Mouse (Mus musculus): ENCODE measurements around the gene Olfr478. TPM values are rescaled to one million over a fixed set of nuclear protein-coding genes. Genes with fewer than 3 reads are reported as not detected.
"Not testable (repeated sequence)": the region's sequence is repeated elsewhere in the genome, so short reads cannot be mapped to it uniquely, and the experiment has no call there.

Gene Olfr478
- polyA plus RNA-seq (2015; fragmentation: Nextera tagmentation; extraction: Ambion mirVana): not detected in 2 replicates

GRCm38 (mm10) chr7:108033889-108034288, at the start of gene Olfr478:
Gene Olfr478, minus strand, starts transcription at chr7:108033989.
- Histone ChIP-seq H3K4me3 (no peak within 1 kb of the TSS), H3K27ac (no peak within 1 kb of the TSS), H3K9me3 (no peaks in the 10 kb centered on the region), H3K4me1 (no peaks in the 10 kb centered on the region), H3K9ac (no peak within 1 kb of the TSS), H3K36me3 (replicated peaks) (no peaks in the 10 kb centered on the region), H3K4me2 (no peak within 1 kb of the TSS), H3K27me3 (replicated peaks) (no peaks in the 10 kb centered on the region)
- 83% methylated on average over 3 of the region's 3 CpGs for WGBS
- ATAC-seq (replicated peaks): no peak

- H3K4me3 ChIP-seq: no peak within 1 kb of the TSS
- ATAC-seq (replicated peaks): no peak
Measured at GRCm38 (mm10) chr7:108079555-108079954, 45.8 kb upstream of the Olfr478 start, which contains the start of gene Olfr481. Gene Olfr481, plus strand, starts transcription at chr7:108079855.

DNA sequence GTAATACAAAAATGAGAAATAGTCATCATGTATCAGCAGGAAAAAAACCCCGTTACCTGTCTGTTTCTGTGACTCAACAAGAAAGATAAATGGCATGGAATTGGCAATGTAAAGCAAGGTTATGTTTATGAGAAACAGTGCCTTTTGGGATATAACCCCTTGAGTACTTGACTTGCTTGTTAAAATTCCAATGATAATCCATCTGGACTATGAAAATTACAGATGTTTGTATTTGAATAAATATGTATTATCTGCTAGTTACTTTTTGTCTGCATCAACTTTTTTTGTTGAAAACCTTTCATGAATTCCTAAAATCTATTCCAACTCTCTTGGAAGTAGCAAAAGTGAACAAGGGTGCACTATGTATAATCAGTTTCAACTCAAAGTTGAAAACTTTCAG, 33.5 kb upstream of the Olfr478 start, which contains the start of gene Olfr480:
TSS of gene Olfr480 (minus strand) at position 101 of the 400 bp plus-strand sequence.
- Histone ChIP-seq H3K4me1 (no peaks in the 10 kb centered on the region), H3K27ac (no peak within 1 kb of the TSS), H3K27me3 (replicated peaks) (no peaks in the 10 kb centered on the region), H3K4me3 (no peak within 1 kb of the TSS), H3K4me2 (no peak within 1 kb of the TSS), H3K36me3 (replicated peaks) (no peaks in the 10 kb centered on the region), H3K9ac (no peak within 1 kb of the TSS), H3K9me3 (no peaks in the 10 kb centered on the region)
- ATAC-seq (replicated peaks): no peak
- 85% methylated on average over 1 of the region's 1 CpGs for WGBS

More at GRCm38 (mm10) chr7:108079555-108079954, 45.8 kb upstream of the Olfr478 start, which contains the start of gene Olfr481:
- Histone ChIP-seq H3K9me3 (no peaks in the 10 kb centered on the region), H3K36me3 (replicated peaks) (no peaks in the 10 kb centered on the region), H3K4me1 (no peaks in the 10 kb centered on the region), H3K4me2 (no peak within 1 kb of the TSS), H3K9ac (no peak within 1 kb of the TSS), H3K27me3 (replicated peaks) (no peaks in the 10 kb centered on the region), H3K27ac (no peak within 1 kb of the TSS)

- no peak within 1 kb of the TSS for H3K4me2 ChIP-seq
- no peaks in the 10 kb centered on the region for H3K9me3 ChIP-seq
- no peaks in the 10 kb centered on the region for H3K36me3 ChIP-seq (replicated peaks)
- no peaks in the 10 kb centered on the region for H3K4me1 ChIP-seq
- ATAC-seq (replicated peaks): no peak
- H3K9ac ChIP-seq: no peak within 1 kb of the TSS
- WGBS: 92% methylated on average over 2 of the region's 2 CpGs
- H3K27ac ChIP-seq: no peak within 1 kb of the TSS
- no peaks in the 10 kb centered on the region for H3K27me3 ChIP-seq (replicated peaks)
- no peak within 1 kb of the TSS for H3K4me3 ChIP-seq
Measured at GRCm38 (mm10) chr7:108050393-108050792, 16.6 kb upstream of the Olfr478 start, which contains the start of gene Olfr479. Gene Olfr479, plus strand, starts transcription at chr7:108050693.

DNA sequence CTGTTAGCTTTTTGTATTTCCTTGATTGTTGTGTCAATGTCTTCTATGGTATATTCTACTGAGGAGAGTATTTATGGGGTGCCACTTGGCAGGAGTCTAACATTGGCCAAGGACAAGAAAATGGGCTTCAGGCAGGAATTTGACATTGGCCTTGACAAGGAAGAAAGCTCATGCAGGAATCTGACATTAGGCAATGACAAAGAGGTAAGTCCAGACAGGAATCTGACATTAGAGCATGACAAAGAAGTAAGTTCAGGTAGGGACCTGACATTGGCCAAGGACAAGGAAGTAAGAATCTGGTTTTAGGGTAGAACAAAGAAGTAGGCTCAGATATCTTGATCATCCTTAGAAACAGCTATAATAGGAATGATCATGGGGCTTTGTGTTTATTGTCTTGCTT, 19.5 kb downstream of the Olfr478 start:
- not testable (repeated sequence) for H3K9me3 ChIP-seq; H3K9ac ChIP-seq; H3K4me2 ChIP-seq; H3K27me3 ChIP-seq (replicated peaks); H3K4me1 ChIP-seq; ATAC-seq (replicated peaks); H3K27ac ChIP-seq; H3K36me3 ChIP-seq (replicated peaks); H3K4me3 ChIP-seq

DNA sequence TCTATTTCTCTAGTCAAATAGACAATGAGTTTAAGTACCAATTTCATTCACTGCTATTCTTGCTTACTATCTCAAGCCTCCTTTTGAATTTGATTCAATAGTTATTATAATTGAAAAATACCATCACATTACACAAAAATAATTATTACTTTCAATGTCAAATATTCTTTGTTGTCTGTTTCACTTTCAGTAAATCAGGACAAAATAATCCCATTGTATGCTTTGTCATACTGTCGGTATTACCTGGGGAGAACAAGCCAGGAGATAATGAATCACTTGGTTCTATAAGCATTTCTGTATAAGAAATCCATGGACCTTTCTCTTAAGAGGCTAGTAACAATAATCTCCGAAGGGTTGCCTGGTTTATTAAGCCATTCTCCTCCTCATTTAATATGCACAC, 47.4 kb downstream of the Olfr478 start, which contains the start of gene Olfr477:
TSS of gene Olfr477 (plus strand) at position 301 of the 400 bp plus-strand sequence.
- 83% methylated on average over 2 of the region's 2 CpGs for WGBS
- no peaks in the 10 kb centered on the region for H3K27me3 ChIP-seq (replicated peaks)
- no peak within 1 kb of the TSS for H3K4me2 ChIP-seq
- no peak for ATAC-seq (replicated peaks)
- H3K4me1 ChIP-seq: no peaks in the 10 kb centered on the region
- no peak within 1 kb of the TSS for H3K4me3 ChIP-seq
- no peaks in the 10 kb centered on the region for H3K36me3 ChIP-seq (replicated peaks)
- H3K9ac ChIP-seq: no peak within 1 kb of the TSS
- H3K9me3 ChIP-seq: no peaks in the 10 kb centered on the region
- H3K27ac ChIP-seq: no peak within 1 kb of the TSS

Other genes starting within 250 kb of the Olfr478 start
- not detected in 2 replicates for gene Ovch2, start 232.8 kb downstream of the Olfr478 start, polyA plus RNA-seq (2015; fragmentation: Nextera tagmentation; extraction: Ambion mirVana)
- gene Olfr467, start 221.7 kb downstream of the Olfr478 start, polyA plus RNA-seq (2015; fragmentation: Nextera tagmentation; extraction: Ambion mirVana): not detected in 2 replicates
- gene Olfr469, start 208.4 kb downstream of the Olfr478 start, polyA plus RNA-seq (2015; fragmentation: Nextera tagmentation; extraction: Ambion mirVana): not detected in 2 replicates
- not detected in 2 replicates for gene Olfr470, start 186.5 kb downstream of the Olfr478 start, polyA plus RNA-seq (2015; fragmentation: Nextera tagmentation; extraction: Ambion mirVana)
- not detected in 2 replicates for gene Olfr472, start 136.1 kb downstream of the Olfr478 start, polyA plus RNA-seq (2015; fragmentation: Nextera tagmentation; extraction: Ambion mirVana)
- gene Olfr473, start 103.5 kb downstream of the Olfr478 start, polyA plus RNA-seq (2015; fragmentation: Nextera tagmentation; extraction: Ambion mirVana): not detected in 2 replicates
- not detected in 2 replicates for gene Olfr474, start 79.3 kb downstream of the Olfr478 start, polyA plus RNA-seq (2015; fragmentation: Nextera tagmentation; extraction: Ambion mirVana)
- not detected in 2 replicates for gene Olfr476, start 69.2 kb downstream of the Olfr478 start, polyA plus RNA-seq (2015; fragmentation: Nextera tagmentation; extraction: Ambion mirVana)
- not detected in 2 replicates for gene Olfr477, start 47.3 kb downstream of the Olfr478 start, polyA plus RNA-seq (2015; fragmentation: Nextera tagmentation; extraction: Ambion mirVana)
- gene Olfr479, start 16.7 kb upstream of the Olfr478 start, polyA plus RNA-seq (2015; fragmentation: Nextera tagmentation; extraction: Ambion mirVana): not detected in 2 replicates
- not detected in 2 replicates for gene Olfr480, start 33.4 kb upstream of the Olfr478 start, polyA plus RNA-seq (2015; fragmentation: Nextera tagmentation; extraction: Ambion mirVana)
- not detected in 2 replicates for gene Olfr481, start 45.9 kb upstream of the Olfr478 start, polyA plus RNA-seq (2015; fragmentation: Nextera tagmentation; extraction: Ambion mirVana)
- 0.09 TPM in 1 of 2 replicates, not detected in the other for gene Olfr482, start 63.6 kb upstream of the Olfr478 start, polyA plus RNA-seq (2015; fragmentation: Nextera tagmentation; extraction: Ambion mirVana)
- gene Olfr483, start 66.9 kb upstream of the Olfr478 start, polyA plus RNA-seq (2015; fragmentation: Nextera tagmentation; extraction: Ambion mirVana): not detected in 2 replicates
- gene Olfr484, start 93.5 kb upstream of the Olfr478 start, polyA plus RNA-seq (2015; fragmentation: Nextera tagmentation; extraction: Ambion mirVana): not detected in 2 replicates
- gene Olfr485, start 125.9 kb upstream of the Olfr478 start, polyA plus RNA-seq (2015; fragmentation: Nextera tagmentation; extraction: Ambion mirVana): not detected in 2 replicates
- gene Olfr486, start 138.8 kb upstream of the Olfr478 start, polyA plus RNA-seq (2015; fragmentation: Nextera tagmentation; extraction: Ambion mirVana): not detected in 2 replicates
- not detected in 2 replicates for gene Olfr487, start 180.6 kb upstream of the Olfr478 start, polyA plus RNA-seq (2015; fragmentation: Nextera tagmentation; extraction: Ambion mirVana)
- gene Olfr488, start 224.4 kb upstream of the Olfr478 start, polyA plus RNA-seq (2015; fragmentation: Nextera tagmentation; extraction: Ambion mirVana): not detected in 2 replicates

All from midbrain, embryonic 15.5 days (tissue).